Mouse (Mus musculus) cerebellum, adult 2 months (tissue): ENCODE results near the gene Slc38a2. TPM values are rescaled to one million over a fixed set of nuclear protein-coding genes. Genes with fewer than 3 reads are reported as not detected.

Experiments used
- DNase-seq, 2 experiments: peaks; one replicate each; pipeline ENCODE4 v3.0.0; 2021
- H3K27ac ChIP-seq: fragments of 200-500 bp; 2 replicates; pipeline ENCODE4 v1.5.1; 2012; ENCODE audit warnings: low read length, control low read depth, inconsistent platforms; ENCODE audit not compliant: insufficient read depth
- H3K27me3 ChIP-seq: fragments of 200-500 bp; 2 replicates; pipeline ENCODE4 v1.6.1; 2012; ENCODE audit warnings: inconsistent platforms, mild to moderate bottlenecking, low read length, moderate library complexity; ENCODE audit not compliant: control insufficient read depth, insufficient read depth
- H3K4me1 ChIP-seq: fragments of 200-500 bp; 2 replicates; pipeline ENCODE4 v1.6.1; 2011; ENCODE audit warnings: low read length; ENCODE audit not compliant: control insufficient read depth, insufficient read depth
- H3K4me3 ChIP-seq: fragments of 200-500 bp; replicated peaks from 2 replicates; pipeline ENCODE3; 2011; ENCODE audit warnings: mild to moderate bottlenecking, low read depth, low read length, control low read depth; ENCODE audit not compliant: insufficient read depth
- CTCF ChIP-seq: fragments of 200-500 bp; IDR thresholded peaks from 2 replicates; pipeline ENCODE4 v1.5.1; 2011; ENCODE audit warnings: low read depth, mild to moderate bottlenecking, control low read depth, low read length, moderate library complexity, borderline replicate concordance; ENCODE audit not compliant: insufficient read depth
- POLR2A ChIP-seq: fragments of 200-500 bp; IDR thresholded peaks from 2 replicates; pipeline ENCODE4 v1.6.1; 2011; ENCODE audit warnings: low read length, control low read depth, borderline replicate concordance; ENCODE audit not compliant: insufficient read depth
- WGBS: fragments of 180-500 bp; shearing (Covaris S2); methylation state at CpG from one replicate; pipeline ENCODE4 v1.1.7; 2018; 5-methylcytosine and 5-hydroxymethylcytosine counted together
- polyA plus RNA-seq: library from polyadenylated mRNA; depleted of rRNA; stranded (reverse); fragments of >200 nt; gene quantifications from 2 replicates; pipeline ENCODE4 v1.2.3, GENCODE M21; 2012

Gene Slc38a2
- polyA plus RNA-seq, 1 experiment: 103 TPM

GRCm38 (mm10) chr15:96678871-96679773 is 20.4 kb downstream of the Slc38a2 start:
- TF ChIP-seq POLR2A (no peak), CTCF (no peak)
- Histone ChIP-seq H3K4me1 (peaks cover 6% of the 10 kb centered on the region), H3K27ac (no peak overlapping the region), H3K4me3 (no peak overlapping the region), H3K27me3 (no peaks in the 10 kb centered on the region; the same call in 1 of the 2 replicates)
- no peak for DNase-seq
- WGBS: 86% methylated on average over 19 of the region's 19 CpGs

GRCm38 (mm10) chr15:96676518-96676917 is 23.0 kb downstream of the Slc38a2 start:
- Histone ChIP-seq H3K4me3 (no peak overlapping the region), H3K27ac (no peak overlapping the region), H3K27me3 (no peaks in the 10 kb centered on the region; the same call in 1 of the 2 replicates), H3K4me1 (peaks cover 6% of the 10 kb centered on the region)
- 8% methylated on average over 10 of the region's 10 CpGs for WGBS
- peak in 1 of 2 experiments; percentile 38 for DNase-seq
- TF ChIP-seq CTCF (no peak), POLR2A (no peak)

- WGBS: 88% methylated on average over 15 of the region's 15 CpGs
- DNase-seq: no peak
Observed at GRCm38 (mm10) chr15:96675744-96676143, 23.8 kb downstream of the Slc38a2 start.

DNA sequence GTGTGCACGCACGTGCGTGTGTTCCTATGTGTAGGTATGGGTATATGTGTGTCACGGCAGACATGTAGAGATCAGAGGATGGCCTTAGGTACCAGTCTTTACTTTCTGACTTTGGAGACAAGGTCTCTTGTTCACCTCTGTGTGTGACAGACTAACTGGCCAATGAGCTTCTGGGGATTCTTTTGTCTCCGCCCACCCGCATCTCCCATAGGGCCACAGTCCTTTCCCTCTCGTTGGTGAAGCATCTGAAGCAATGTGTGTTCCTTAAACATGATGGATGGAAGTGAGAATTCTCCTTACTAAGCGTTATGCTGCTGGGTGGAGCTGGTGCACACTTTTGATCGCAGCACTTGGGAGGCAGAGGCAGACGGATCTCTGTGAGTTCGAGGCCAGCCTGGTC is 24.5 kb downstream of the Slc38a2 start:
- TF ChIP-seq POLR2A (no peak), CTCF (no peak)
- peaks cover 6% of the 10 kb centered on the region for H3K4me1 ChIP-seq
- WGBS: 93% methylated on average over 11 of the region's 11 CpGs

More at GRCm38 (mm10) chr15:96675744-96676143, 23.8 kb downstream of the Slc38a2 start:
- Histone ChIP-seq H3K27me3 (no peaks in the 10 kb centered on the region; the same call in 1 of the 2 replicates), H3K4me1 (peaks cover 6% of the 10 kb centered on the region), H3K27ac (no peak overlapping the region), H3K4me3 (no peak overlapping the region)
- TF ChIP-seq CTCF: no peak

GRCm38 (mm10) chr15:96674089-96674488 is 25.4 kb downstream of the Slc38a2 start:
- no peak overlapping the region for H3K27ac ChIP-seq
- peaks cover 6% of the 10 kb centered on the region for H3K4me1 ChIP-seq
- H3K27me3 ChIP-seq: no peaks in the 10 kb centered on the region; the same call in 1 of the 2 replicates
- no peak overlapping the region for H3K4me3 ChIP-seq
- no peak for TF ChIP-seq POLR2A
- no peak for TF ChIP-seq CTCF
- no peak for DNase-seq
- 74% methylated on average over 1 of the region's 1 CpGs for WGBS

More for the DNA sequence above, 24.5 kb downstream of the Slc38a2 start:
- DNase-seq: no peak
- no peak overlapping the region for H3K27ac ChIP-seq
- no peak overlapping the region for H3K4me3 ChIP-seq
- H3K27me3 ChIP-seq: no peaks in the 10 kb centered on the region; the same call in 1 of the 2 replicates

DNA sequence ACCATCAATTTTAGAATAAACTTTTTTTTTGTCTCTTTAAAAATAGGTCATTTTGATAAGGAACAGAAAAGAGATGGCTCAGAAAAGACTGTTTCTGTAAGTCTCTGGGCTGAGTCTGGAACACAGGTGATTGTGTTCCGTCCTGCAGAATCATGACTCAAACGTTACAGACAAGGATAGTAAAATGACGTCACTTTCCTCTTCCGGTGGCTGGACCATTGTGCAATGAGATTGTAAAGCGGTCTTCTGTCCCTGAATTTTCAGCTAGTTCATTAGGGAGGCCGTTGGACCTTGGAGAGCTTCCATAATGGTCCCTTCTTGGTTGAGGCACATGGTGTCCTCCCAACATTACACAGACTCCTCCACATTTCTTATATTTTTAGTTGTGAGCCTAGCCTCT is 29.8 kb downstream of the Slc38a2 start:
- Histone ChIP-seq H3K27ac (no peak overlapping the region), H3K4me1 (no peaks in the 10 kb centered on the region), H3K27me3 (no peaks in the 10 kb centered on the region), H3K4me3 (no peak overlapping the region)
- TF ChIP-seq POLR2A (no peak), CTCF (no peak)
- WGBS: 86% methylated on average over 6 of the region's 6 CpGs
- DNase-seq: no peak

DNA sequence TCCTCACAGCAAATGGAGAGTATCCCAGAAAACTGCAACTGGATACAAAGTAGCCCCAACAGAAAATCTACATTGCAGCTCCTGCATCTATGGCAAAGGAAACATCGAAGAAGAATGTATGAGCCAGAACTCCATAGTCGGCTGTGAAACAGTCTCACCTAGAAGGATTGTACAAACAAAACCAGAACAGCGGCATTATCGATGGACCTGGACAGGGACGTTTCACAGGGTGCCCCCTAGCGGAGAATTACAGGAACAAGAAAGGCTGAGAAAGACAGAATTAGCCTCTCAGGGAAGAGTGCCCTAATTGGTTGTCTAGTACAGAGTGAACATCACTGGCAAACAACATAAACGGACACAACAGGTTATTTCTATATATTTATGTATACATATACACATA is 32.9 kb downstream of the Slc38a2 start:
- Histone ChIP-seq H3K27me3 (no peaks in the 10 kb centered on the region), H3K27ac (no peak overlapping the region), H3K4me1 (no peaks in the 10 kb centered on the region), H3K4me3 (no peak overlapping the region)
- WGBS: 2% methylated on average over 7 of the region's 7 CpGs
- peak; percentile 69 to 73 for DNase-seq
- no peak for TF ChIP-seq POLR2A
- peak; percentile 79 for TF ChIP-seq CTCF

GRCm38 (mm10) chr15:96665889-96666288 is 33.6 kb downstream of the Slc38a2 start:
- peak; percentile 60 to 74 for DNase-seq
- no peaks in the 10 kb centered on the region for H3K27me3 ChIP-seq
- 6% methylated on average over 3 of the region's 3 CpGs for WGBS
- H3K4me3 ChIP-seq: no peak overlapping the region
- no peak overlapping the region for H3K27ac ChIP-seq
- TF ChIP-seq POLR2A (no peak), CTCF (peak; percentile 78)
- no peaks in the 10 kb centered on the region for H3K4me1 ChIP-seq
